Mouse (Mus musculus) kidney, adult 2 months (tissue): ENCODE results near the gene Atp6v0e. TPM values are rescaled to one million over a fixed set of nuclear protein-coding genes. Genes with fewer than 3 reads are reported as not detected.
A peak's percentile ranks its signal among the peaks of the same experiment; 100 is the strongest.

Experiments
- DNase-seq: peaks from one replicate; pipeline ENCODE4 v3.0.0; 2021
- H3K27ac ChIP-seq: fragments of 200-500 bp; 2 replicates; pipeline ENCODE4 v1.5.1; 2012; ENCODE audit warnings: low read depth, low read length, control low read depth, inconsistent platforms; ENCODE audit not compliant: insufficient read depth
- H3K27me3 ChIP-seq: fragments of 200-500 bp; replicated peaks from 2 replicates; pipeline ENCODE4 v1.6.1; 2012; ENCODE audit warnings: mild to moderate bottlenecking, moderate library complexity, low read length, inconsistent platforms; ENCODE audit not compliant: control insufficient read depth, insufficient read depth
- H3K36me3 ChIP-seq: fragments of 200-500 bp; 2 replicates; pipeline ENCODE4 v1.6.1; 2012; ENCODE audit warnings: mild to moderate bottlenecking, moderate library complexity, low read length, inconsistent platforms; ENCODE audit not compliant: control insufficient read depth, insufficient read depth
- H3K4me1 ChIP-seq: fragments of 200-500 bp; 2 replicates; pipeline ENCODE4 v1.6.1; 2011; ENCODE audit warnings: low read length; ENCODE audit not compliant: control insufficient read depth, insufficient read depth
- H3K4me3 ChIP-seq: fragments of 200-500 bp; 2 replicates; pipeline ENCODE4 v1.5.1; 2011; ENCODE audit warnings: mild to moderate bottlenecking, low read depth, low read length, control low read depth; ENCODE audit not compliant: insufficient read depth
- CTCF ChIP-seq: fragments of 200-500 bp; conservative IDR thresholded peaks from 2 replicates; pipeline ENCODE4 v1.5.1; 2011; ENCODE audit warnings: low read depth, mild to moderate bottlenecking, control low read depth, low read length, moderate library complexity, mixed read lengths; ENCODE audit not compliant: insufficient read depth, insufficient read length
- POLR2A ChIP-seq: fragments of 200-500 bp; IDR thresholded peaks from one replicate; pipeline ENCODE4 v1.6.1; 2011; ENCODE audit warnings: low read depth, low read length, control low read depth
- WGBS: fragments of 180-500 bp; shearing (Covaris S2); methylation state at CpG from one replicate; pipeline ENCODE4 v1.1.7; 2018; 5-methylcytosine and 5-hydroxymethylcytosine counted together
- polyA plus RNA-seq: library from polyadenylated mRNA; depleted of rRNA; stranded (reverse); fragments of >200 nt; gene quantifications from 2 replicates; pipeline ENCODE4 v1.2.3, GENCODE M21; 2012

Atp6v0e gene
- polyA plus RNA-seq, 1 experiment, result 450 TPM

DNA sequence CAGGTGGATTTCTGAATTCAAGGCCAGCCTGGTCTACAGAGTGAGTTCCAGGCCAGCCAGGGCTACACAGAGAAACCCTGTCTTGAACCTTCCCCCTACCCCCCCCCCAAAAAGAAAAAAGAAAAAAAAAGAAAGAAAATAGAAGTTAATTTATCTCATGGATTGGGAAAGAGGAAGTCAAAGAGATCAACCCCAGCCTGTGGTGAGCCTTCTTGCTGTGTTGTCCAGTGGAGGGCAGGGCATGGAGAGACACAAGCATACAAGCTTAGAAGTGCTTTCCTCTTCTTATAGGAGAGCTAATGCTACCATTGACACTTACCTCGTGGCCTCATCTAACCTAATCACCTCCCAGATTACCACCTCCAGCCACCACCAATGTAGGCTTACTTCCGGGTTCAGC lies 23.2 kb upstream of the Atp6v0e start:
- Histone ChIP-seq H3K36me3 (no peaks in the 10 kb centered on the region), H3K27ac (no peak overlapping the region), H3K27me3 (no peaks in the 10 kb centered on the region), H3K4me1 (peaks cover 24% of the 10 kb centered on the region), H3K4me3 (no peak overlapping the region)
- no peak for DNase-seq
- TF ChIP-seq POLR2A (no peak), CTCF (no peak)
- WGBS, result 85% methylated on average over 2 of the region's 2 CpGs

DNA sequence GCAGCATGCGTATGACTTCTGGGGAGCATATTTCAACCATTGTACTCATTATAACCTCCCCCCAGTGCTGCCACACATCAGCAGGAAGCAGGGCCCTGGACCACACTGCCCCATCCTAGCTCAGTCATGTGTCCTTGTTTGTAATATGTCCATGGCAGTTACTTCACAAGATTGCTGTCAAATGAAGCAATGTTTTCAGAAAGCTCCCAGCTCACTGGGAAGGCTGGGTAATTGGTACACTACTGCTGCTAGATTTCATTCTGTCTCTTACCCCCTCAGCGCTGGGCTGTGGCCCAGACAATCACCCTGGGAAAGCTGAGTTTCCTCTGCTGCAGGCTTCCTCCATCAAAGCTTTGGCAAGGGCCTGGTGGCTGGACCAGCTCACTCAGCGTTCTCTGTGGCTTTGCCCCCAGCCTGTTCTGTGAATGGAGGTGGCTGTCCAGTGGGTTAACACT lies 22.7 kb upstream of the Atp6v0e start:
- no peaks in the 10 kb centered on the region for H3K36me3 ChIP-seq
- no peak for DNase-seq
- no peak overlapping the region for H3K27ac ChIP-seq
- no peak overlapping the region for H3K4me3 ChIP-seq
- WGBS, result 94% methylated on average over 3 of the region's 3 CpGs
- peaks cover 21% of the 10 kb centered on the region for H3K4me1 ChIP-seq
- H3K27me3 ChIP-seq, result no peaks in the 10 kb centered on the region
- TF ChIP-seq CTCF (no peak), POLR2A (no peak)

DNA sequence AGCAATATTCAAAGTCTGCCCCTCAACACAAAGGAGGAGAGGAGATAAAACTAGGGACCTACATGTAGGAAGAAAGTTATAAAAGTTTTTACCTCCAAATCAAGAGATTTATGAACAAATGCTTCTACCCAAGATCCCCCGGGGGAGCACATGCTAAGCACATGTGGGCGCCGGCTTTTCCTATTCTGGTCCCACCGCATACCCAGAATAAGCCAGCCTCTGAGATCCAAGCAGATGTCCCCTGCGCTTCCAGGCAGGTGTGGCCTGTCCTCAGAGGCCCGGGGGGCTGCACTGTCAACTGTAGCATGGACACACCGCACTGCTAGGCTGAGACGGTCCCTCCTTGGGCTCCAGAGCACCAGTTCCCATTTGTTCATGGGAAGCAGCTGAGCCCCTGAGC lies 19.6 kb upstream of the Atp6v0e start:
- 94% methylated on average over 8 of the region's 8 CpGs for WGBS

DNA sequence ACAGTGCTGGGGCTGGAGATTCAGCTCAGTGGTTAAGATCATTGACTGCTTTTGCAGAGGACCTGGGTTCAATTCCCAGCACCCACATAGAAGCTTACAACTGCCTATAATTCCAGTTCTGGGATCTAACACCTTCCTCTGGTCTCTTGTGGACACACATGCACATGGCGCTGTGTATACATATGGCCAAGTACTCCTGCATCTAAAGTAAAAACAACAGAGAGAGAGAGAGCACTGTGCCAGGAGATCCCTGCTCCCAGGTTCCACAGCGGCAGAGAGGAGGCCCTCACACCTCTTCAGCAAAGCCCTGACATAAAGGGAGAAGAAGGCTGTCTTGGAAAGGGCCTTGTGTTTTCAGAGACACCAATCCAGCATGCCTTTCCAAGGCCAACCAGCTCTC lies 19.0 kb upstream of the Atp6v0e start:
- Histone ChIP-seq H3K4me1 (no peaks in the 10 kb centered on the region; the same call in 1 of the 2 replicates), H3K36me3 (no peaks in the 10 kb centered on the region), H3K27ac (no peak overlapping the region), H3K27me3 (no peaks in the 10 kb centered on the region), H3K4me3 (no peak overlapping the region)
- TF ChIP-seq POLR2A (no peak), CTCF (no peak)
- WGBS, result 100% methylated on average over 2 of the region's 2 CpGs
- DNase-seq, result no peak

More for the DNA sequence above, 19.6 kb upstream of the Atp6v0e start:
- Histone ChIP-seq H3K27me3 (no peaks in the 10 kb centered on the region), H3K4me1 (peaks cover 2% of the 10 kb centered on the region; the same call in 1 of the 2 replicates), H3K4me3 (no peak overlapping the region), H3K36me3 (no peaks in the 10 kb centered on the region), H3K27ac (no peak overlapping the region)
- no peak for DNase-seq
- TF ChIP-seq POLR2A, result no peak
- TF ChIP-seq CTCF, result no peak

DNA sequence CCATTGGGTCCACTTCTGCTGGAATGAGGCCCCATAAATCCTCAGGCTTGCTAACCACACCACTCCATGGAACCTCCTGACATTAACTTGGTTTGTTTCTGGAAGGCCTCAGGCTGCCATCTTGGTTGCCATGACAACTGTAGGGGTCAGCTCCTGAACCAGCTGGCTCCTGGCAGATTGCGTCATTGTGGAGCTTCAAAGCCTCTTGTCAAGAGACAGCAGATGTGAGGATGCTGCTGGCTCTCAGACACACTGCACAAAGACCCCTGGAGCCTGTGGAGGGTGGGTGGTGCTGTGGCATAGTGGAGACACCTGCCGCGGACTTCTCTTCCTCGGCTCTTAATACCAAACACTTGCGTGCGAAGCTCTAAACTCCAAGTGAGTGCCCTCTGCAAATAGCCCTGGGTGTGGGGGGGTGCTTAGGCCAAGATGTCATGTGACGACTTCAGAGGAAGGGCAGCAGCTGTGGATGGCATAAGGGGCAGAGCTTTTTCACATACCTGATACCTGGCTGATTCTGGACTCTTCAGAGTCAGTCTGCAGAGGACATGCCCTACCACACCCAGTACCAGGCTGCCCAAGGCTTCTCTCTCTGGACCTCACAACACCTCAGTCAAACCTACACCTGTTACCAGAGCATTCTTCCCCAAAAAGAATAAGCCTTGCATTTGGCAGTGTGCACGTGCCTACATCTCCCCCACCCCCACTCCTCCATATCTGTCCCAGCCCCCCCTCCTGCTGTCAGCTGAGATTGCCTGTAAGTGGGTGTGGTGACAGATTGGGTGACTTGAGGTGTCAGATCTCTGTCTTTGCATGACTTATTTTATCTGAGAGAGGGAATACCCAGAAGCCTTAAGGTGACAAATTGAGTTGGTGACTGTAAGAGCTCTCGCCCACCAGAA lies 18.3 kb upstream of the Atp6v0e start:
- H3K4me1 ChIP-seq, result no peaks in the 10 kb centered on the region
- H3K27ac ChIP-seq, result no peak overlapping the region
- H3K36me3 ChIP-seq, result no peaks in the 10 kb centered on the region
- no peak for DNase-seq
- no peak overlapping the region for H3K4me3 ChIP-seq
- WGBS, result 87% methylated on average over 9 of the region's 9 CpGs
- H3K27me3 ChIP-seq, result no peaks in the 10 kb centered on the region
- TF ChIP-seq POLR2A (no peak), CTCF (no peak)

DNA sequence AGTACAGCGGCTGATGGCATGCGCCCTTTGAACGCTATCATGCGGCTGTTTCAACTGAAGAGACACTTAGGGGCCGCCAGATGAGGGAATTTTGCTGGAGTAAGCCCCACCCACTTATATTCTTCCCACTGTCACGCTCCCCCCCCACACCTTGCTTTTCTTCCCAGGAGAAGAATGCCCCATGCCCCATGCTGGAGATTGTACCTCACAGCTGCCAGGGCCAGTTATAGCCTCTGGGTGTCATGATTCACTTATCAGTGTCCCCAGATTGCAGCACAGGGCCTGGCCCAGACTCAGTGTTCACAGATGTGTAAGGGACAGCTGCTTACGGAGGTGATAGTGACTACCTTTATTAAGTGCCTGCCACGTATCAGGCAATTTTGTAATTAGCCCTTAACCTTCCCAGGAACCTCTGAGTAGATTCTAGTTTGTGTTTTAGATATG lies 17.6 kb upstream of the Atp6v0e start:
- WGBS, result 87% methylated on average over 8 of the region's 8 CpGs
- Histone ChIP-seq H3K36me3 (no peaks in the 10 kb centered on the region), H3K27me3 (no peaks in the 10 kb centered on the region), H3K27ac (no peak overlapping the region), H3K4me1 (no peaks in the 10 kb centered on the region), H3K4me3 (no peak overlapping the region)
- DNase-seq, result no peak
- TF ChIP-seq POLR2A (no peak), CTCF (no peak)

DNA sequence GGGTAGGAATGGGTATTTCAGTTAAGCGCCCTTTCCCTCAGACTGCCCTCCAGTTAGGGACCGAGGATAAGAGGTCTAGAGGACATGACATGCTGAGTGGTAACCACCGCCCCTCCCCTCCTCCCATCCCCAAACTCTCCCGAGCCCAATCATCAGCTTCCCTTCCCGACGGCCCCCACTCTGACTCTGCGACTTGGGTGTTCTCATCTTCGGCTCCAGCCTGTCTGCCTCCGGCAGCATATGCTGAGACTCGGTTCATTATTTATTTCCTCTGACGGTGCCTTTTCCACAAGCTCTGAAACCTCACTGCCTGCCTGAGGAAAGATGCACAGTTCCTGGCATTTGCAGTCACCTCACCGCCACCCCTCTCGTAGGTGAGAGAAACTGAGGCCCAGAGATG lies 15.7 kb upstream of the Atp6v0e start:
- H3K4me1 ChIP-seq, result no peaks in the 10 kb centered on the region
- peak; percentile 54 for DNase-seq
- WGBS, result 50% methylated on average over 13 of the region's 13 CpGs
- no peak for TF ChIP-seq POLR2A
- TF ChIP-seq CTCF, result no peak
- H3K27me3 ChIP-seq, result no peaks in the 10 kb centered on the region
- no peak overlapping the region for H3K4me3 ChIP-seq
- H3K27ac ChIP-seq, result no peak overlapping the region
- no peaks in the 10 kb centered on the region for H3K36me3 ChIP-seq
